Mouse (Mus musculus) kidney, adult 2 months (tissue): ENCODE measurements around the gene Igf1r.

ENCODE experiments used
- CTCF ChIP-seq: fragments of 200-500 bp; conservative IDR thresholded peaks from 2 replicates; pipeline ENCODE4 v1.5.1; 2011; ENCODE audit warnings: low read depth, mild to moderate bottlenecking, control low read depth, low read length, moderate library complexity, mixed read lengths; ENCODE audit not compliant: insufficient read depth, insufficient read length
- POLR2A ChIP-seq: fragments of 200-500 bp; IDR thresholded peaks from one replicate; pipeline ENCODE4 v1.6.1; 2011; ENCODE audit warnings: low read depth, low read length, control low read depth

DNA sequence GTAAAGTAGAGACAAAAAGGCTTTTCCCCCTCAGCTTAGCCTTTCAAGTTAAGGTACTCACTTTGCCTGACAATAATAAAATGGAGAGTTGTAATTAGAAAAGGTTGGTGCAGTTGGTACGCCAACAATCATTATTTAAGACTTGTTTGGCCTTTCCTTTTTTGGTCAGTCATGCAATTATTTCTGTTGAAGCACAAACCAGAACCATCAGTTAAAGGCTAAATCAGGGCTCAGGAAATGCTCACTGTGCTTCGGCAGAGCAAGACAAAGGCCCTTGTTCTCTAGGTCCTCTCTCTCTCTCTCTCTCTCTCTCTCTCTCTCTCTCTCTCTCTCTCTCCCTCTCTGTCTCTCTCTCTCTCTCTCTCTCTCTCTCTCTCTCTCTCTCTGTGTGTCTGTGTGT, 165.4 kb downstream of the Igf1r start:
- TF ChIP-seq CTCF, result no peak
- no peak for TF ChIP-seq POLR2A
